Mouse (Mus musculus): ENCODE results near the gene Vim.

The Vim gene

DNA sequence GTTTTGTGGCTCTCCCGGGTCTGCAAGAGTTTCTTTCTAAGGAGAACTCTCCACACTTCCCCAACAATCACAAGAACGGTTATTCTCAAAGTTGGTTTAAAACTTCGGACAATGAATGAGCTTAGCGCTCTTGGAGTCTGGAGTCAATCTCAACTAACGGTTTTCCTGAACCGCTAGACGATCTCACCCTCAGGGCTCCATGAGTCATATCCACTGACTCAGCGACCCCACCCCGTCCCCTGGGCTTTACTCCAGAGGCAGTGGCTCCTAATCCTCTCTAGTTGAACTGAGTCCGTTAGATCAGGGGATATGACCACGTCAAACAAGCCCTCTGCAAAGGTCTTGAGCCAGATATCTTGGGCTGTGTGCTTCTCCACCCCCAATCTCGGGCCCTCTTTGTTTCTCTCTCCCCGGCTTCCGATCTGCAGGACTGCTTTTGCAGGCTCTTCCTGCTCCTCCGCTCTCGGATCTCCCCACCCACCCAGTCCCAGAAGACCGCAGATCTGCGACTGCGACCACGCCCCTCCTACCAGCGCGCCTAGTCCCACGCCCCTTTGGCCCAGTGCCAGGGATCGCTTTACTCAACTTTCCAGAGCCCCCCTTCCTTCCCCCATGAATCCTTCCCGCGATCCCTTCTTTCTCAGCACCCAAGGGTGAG, at the start of gene Vim:
TSS of gene Vim (plus strand) at position 520 of the 658 bp plus-strand sequence.
- peak; percentile 73 to 85 for DNase-seq (ENCODE audit: low spot score in 2 of 2)

DNA sequence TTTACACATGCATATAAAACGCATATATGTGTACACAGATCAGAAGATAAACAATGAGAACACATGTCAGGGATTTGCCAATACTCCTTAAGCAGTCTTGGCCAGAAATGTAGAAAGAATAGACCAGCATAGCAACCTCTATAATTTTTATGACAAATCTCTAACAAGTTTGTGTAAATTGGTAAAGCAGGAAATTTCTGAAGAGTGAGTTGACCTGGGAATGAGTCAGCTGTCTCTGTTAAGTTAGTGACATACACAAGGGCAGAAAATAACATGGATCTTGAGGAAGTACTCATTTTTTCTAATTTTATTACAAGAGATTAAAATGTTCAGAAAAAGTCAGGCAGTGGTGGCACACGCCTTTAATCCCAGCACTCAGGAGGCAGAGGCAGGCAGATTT, 47.5 kb upstream of the Vim start:
- DNase-seq (ENCODE audit: low spot score in 2 of 2), result no peak

DNA sequence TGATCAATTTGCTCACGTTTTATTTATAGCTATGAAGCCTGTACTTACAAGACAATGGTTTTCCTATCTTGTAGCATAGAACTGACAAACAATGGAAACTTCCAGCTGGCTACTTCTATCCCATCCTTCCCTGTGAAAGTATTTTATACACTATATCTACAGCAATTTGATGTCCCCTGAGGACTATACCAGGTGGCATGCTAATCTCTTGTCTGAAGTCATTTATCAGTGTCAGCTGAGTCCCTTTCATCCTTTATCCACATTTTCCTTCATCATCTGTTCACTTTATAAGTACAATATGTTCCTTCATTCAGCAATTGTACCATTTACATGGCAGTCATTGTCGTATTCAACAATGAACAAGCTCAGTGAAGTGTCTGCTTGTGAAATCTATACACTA, 46.6 kb upstream of the Vim start:
- DNase-seq (ENCODE audit: low spot score in 2 of 2), result no peak

DNA sequence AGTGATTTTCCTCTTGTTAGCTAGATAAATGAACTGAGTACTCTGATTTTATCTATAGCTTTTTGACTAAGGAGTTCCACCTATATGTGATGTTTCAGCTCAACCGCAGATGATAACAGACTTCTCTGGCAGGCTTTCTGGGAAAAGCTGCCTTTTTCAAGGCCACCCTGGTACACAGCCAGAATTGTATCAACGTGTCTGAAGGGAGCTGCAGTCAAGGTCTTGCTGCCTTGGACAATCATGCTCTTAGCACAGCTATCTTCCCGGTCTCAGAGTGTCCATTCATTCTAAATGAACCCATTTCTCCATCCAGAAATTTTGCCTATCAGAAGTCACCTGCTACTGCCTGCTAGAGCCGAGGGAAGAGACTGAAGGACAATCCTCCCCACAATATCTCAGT, 46.2 kb upstream of the Vim start:
- no peak for DNase-seq (ENCODE audit: low spot score in 2 of 2)

DNA sequence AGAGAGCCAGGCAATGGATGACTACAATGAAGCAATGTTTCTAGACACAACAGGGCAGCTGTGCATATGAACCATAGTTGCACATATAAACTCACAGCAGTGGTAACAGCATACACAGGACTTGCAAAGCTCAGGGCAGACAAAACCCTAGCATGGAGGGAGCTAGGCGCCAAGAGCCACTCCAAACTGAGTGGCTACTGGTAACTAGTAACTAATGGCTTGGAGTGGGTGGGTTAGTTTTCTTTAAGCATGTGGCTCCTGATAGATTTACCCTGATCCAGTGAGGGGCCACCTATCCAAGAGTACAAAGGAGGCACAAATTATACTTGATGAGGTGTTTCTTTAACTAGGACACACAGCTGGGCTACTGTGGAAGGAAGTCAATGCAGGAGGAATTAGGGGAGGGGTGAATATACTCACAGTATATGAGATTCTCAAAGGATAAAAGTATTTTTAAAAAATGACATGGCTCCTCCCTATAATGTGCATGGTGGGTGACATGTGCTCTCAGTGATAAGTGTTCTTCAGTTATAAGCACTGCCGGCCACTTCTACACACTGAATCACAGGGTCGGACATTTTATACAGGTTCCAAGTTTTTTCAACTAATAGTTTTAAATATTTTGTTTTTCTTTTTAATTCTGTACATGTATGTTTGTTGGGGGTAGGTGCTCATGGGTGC, 44.3 kb upstream of the Vim start:
- no peak for DNase-seq (ENCODE audit: low spot score in 2 of 2)

DNA sequence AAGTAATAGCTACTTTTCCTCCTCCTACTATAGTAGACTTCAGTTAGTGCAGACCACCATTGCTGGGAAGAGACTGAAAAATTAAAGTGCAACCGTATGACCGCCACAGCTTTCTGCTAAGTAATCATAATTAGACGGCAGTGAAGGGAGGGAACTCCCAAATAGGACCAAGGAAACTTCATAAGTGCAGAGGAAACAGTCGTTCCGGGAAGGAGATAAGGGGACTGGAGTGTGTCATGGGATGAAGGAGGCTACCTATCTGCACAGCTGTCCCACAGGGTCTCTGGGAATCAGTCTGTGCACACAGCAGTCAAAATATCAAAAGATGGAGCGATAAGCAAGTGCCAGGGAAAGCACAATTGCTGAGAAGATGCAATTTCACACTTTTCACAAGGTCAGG, 43.1 kb upstream of the Vim start:
- DNase-seq (ENCODE audit: low spot score in 2 of 2), result no peak

DNA sequence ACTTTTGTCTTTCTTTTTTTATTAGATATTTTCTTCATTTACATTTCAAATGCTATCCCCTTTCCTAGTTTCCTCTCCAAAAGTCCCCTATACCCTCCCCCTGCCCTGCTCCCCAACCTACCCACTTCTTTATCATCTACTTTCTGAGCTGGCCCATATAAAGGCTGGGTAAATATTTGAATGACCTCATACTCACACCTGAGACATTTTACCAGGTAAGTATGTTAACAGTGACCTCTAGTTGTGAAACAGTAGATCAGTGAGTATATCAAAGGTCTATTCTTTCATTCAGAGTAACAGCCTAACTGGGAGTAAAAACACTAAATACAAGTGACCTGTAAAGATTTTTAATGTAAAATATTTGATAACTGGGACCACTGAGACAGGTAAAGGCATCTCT, 37.0 kb upstream of the Vim start:
- DNase-seq (ENCODE audit: low spot score in 2 of 2), result no peak

DNA sequence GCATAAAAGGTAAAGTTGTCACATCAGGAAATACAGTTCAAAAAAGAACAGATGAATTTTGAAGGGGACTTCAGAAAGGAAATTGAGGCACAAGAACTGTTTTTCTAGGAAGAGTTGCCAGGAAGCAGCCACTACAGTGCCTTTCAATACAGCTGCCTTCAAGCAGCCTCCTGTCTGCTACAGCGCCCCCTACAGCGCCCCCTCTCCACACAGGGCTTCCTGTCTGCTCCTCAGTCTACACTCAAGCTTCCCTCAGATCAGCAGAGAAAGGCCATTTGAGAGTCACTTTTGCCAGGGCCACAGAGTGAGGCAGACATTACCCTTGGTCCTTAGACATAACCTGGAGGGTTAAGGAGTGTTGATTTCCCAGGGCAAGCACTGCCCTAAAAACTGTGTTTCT, 36.0 kb upstream of the Vim start:
- peak; percentile 23 to 67 for DNase-seq (ENCODE audit: low spot score in 2 of 2)

DNA sequence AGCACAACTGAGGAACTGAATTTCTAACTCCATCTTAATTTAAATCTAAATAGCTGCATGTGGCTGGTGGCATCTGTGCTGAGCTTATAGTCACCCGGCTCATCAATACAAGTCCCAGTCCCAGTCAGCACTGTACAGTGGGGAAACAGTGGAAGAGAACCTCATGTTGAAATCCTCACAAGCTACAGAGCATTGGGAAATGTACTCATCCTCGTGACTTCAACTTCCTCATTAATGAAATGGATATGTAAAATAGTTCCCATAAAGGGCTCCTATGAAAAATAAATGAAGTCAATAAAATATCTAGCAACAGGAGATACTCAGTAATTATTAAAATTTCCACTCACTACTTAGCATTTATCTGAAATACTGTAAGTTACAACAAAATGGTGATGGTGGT, 35.5 kb upstream of the Vim start:
- DNase-seq (ENCODE audit: low spot score in 2 of 2), result no peak

DNA sequence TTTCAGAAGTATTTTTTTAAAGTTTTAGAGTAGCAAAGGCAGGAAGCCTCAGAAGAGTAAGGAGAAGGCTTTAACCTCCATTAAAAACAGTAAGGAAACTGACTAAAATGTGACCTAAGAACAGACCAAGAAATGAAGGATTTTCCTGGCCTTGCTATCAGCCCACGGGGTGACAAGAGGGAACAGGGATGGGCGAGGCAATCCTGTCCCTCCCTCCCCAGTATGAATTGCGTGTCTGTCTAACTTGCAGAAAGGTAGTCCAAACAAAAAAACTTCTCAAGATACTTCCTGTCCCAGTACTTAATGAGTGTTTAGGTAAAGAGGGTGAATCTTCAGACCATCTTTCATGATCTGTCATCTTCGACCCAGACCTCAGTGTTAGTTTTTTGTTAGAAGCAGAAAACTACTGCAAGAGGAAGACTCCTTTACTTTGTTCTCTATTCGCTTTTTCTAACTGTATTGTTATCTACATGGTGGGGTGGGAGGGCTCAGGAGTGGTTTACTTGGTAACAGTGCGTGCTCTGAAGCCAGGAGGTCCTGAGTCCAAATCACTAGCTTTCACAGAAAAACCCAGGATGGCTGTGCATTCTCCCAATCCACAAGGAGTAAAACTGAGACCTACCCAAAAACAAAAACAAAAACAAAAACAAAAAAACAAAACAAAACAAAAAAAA, 34.9 kb upstream of the Vim start:
- DNase-seq (ENCODE audit: low spot score in 2 of 2), result no peak

DNA sequence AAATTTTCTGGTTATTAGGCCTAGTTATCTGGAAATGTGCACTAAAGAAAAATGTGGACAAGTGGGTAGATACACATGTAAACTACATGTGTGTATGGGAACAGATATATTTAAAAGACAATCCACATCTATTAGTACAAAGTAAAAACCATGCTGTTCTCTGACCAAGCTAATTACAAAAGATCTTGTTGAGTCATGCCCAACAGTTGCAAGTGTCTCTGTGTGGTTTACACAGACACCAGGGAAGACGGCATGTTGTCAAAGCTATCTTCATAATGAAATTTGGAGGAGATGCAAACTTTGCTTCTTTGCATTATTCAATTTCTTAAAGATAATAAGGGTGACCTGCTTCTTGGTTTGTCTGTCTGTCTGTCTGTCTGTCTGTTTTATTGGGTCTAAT, 33.9 kb upstream of the Vim start:
- DNase-seq (ENCODE audit: low spot score in 2 of 2), result no peak

DNA sequence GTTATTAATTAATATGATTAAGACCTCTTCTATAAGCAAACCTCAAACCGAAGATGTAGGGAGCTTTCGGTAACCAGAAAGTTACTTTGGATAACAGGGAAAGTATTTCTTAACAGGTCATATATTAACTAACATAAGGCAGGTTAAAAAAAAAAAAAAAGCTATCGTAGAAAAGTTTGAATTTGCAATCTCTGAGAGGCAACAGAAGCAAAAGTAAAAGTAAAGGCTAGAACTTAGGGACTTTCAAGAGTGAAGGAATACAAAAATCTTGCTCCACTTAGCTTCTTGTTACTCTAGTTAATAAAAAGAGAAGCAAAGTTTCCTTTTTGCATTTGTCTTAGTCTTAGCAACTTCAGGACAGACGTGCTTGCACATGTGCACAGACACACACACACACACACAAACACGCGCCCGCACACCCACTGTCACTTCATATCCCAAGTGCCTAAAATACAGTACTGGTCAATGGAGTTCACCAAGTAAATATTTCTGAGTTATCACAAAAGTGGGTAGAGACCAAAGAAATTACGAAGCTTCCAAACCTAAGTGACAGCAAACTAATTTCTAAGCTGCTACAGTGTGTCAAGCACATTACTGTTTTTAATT, 30.1 kb upstream of the Vim start:
- DNase-seq (ENCODE audit: low spot score in 2 of 2), result no peak

DNA sequence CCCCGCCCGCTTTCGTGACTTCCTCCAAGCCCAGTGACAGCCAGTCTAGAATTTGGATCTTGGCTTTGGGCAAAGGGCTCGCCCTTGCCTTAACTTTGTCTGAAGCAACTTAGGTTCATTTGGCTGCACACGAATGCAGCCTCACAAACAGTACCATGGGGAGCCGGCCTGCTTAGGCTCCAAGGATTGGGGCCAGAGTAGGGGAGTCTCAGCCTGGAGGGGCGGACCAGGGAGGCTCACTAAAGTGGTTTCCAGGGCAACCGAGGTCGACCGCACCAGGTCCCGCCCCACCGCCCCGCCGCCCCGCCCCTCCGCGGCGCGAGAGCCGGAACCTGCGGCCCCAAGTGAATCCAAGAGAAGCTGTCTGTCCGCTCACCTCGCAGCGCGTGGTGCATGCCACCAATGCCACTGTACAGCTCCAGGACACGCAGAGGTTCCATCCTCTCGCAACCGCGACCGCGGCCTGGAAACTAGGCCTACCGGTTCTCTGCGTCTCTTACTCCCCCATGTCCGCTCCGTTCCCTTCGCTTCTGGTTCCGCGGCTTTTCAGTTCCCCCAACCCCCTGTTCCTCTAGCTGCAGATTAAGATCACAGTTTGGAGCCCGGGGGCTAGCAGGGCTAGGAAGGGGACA, 29.4 kb upstream of the Vim start, which contains the start of gene Trdmt1:
TSS of gene Trdmt1 (minus strand) at position 476 of the 632 bp plus-strand sequence.
- DNase-seq (ENCODE audit: low spot score in 2 of 2), result peak; percentile 70 to 79

DNA sequence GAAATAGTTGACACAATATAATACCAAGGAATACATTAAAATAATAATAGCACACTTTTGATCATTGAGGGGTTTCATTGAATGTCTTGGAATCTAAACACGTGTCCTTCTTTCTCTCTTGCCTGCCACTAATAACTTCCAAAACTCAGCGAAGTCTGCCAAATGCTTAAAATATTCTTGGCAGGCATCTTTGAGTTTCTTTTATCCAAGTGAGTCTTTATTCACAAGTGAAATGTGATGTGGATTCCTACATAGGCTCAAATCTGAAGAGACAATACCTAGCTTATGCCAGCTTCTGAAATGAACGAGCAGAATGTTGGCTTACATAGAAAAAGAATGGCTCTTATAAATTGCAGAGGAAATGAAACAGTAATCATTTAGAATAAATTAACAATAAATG, 25.0 kb upstream of the Vim start:
- DNase-seq (ENCODE audit: low spot score in 2 of 2), result no peak

DNA sequence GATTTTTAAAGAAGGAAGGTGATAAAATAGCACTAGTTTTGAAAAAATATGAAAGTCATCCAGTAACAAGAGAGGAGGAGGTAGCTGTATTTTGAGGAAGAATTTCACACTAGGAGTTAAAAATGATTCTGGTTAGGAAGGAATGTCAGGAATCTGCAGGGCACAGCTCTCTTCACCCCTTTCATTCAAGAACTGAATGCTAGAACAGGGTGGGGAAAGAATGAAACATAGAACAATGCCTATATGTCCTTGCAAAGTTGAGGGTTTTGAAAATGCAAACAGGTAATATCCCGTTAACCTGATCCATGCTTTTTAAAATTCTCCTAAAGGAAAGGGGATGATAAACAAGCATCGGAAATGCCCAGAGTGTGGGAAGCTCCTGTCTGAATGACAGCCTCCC, 19.8 kb upstream of the Vim start:
- no peak for DNase-seq (ENCODE audit: low spot score in 2 of 2)

DNA sequence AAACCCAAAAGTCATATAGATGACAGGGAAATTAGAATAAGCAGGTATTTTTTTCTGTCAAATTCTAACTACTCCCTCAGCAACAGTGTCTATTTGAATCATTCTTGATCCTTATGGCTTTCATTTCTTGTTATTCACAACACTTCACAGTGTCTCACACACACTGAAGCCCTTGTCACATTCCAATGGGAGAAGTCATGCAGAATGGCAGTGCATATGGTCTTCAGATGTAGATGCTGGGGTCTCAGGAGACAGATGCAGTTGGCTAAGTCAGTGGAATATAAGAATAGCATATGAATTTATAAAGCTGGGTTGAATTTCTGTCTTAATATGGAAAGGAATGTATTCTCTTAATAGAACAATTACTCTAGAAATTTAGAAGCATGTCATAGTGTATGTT, 17.5 kb upstream of the Vim start:
- no peak for DNase-seq (ENCODE audit: low spot score in 2 of 2)

DNA sequence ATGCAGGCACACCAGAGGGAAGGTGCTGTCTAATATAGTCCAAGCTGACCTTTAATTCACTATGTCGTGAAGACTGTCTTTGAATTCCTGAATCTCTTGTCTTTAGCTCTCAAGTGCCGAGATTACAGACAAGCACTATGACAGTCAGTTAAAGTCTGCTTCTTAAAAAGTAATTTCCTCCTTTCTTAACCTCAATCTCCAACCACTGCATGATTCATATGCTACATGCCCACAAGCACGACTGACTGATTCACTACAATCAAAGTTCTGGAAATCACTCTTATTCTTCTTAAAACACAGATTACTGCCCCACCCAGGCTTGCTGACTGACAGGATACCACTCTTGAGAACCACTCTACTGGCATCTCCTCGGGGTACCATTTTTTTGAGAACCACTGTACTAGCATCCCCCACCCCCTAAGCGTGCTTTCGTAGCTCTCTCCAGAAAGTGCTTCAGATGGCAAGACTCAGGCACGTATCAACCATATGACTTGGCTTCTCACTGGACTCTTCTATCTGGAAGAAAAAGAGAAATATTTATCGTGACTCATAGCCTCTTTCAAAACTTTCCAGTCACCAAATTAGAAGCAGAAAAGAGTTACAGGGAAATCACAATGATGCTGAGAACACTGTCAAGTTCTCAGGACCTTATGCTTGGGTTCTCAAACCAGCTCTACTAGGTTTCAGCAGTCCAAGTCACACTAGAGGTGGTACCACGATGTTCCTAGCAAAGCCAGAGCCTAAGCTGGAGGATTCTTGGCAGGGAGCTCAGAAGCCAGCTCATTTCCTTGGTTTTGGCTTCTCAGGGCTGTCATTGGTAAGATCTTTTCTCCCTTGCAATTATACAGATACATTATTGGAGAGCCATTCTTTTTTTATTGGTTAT, 16.3 kb upstream of the Vim start:
- DNase-seq (ENCODE audit: low spot score in 2 of 2), result no peak

DNA sequence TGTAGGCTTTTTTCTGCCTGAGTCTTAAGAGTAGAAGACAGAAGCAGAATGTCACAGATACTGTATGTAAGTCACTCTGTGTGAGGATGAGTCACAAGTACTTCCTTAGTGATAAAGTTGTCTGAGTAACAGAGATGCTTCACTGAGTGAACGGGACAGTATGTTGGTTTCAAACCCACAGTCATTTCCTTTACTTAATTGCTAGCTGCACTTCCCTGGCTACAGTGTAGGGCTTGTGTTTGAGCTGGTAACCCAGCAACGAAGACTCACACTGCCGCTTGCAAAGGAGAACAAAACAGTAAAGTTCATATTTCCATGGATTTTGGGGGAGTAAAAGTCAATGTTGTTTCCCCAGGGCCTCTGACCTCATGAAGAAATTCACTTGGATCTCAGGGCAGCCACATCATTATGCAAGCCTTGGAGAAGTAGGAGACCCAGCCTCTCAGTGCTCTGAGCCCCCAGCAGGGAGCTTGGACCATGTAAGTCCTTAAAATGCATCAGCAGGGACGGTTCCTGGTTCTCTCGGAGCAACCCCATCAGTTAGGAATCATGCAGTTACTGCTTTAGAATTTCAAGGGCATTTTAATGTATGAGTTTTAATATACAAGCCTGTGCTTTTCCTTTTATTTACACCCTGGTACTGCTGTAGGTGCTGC, 15.0 kb upstream of the Vim start:
- DNase-seq (ENCODE audit: low spot score in 2 of 2), result no peak

DNA sequence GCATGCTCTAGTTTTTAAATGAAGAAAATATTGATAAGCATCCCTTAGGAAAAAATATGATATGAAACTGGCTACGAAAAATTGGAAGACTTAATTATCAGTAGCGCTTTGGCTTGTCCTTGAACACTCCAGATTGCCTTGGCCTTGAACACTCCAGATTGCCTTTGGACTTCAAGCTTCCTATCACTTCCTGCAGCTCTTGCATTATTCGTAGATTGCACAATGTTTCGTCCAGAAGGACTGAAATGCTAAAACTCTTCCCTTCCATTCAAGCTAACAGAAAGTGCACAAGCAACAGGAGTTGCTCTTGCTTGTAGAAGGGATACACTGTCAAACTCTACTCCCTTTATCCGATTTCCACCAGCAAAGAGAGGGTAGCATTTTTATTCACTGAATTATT, 14.4 kb upstream of the Vim start:
- DNase-seq (ENCODE audit: low spot score in 2 of 2), result no peak

DNA sequence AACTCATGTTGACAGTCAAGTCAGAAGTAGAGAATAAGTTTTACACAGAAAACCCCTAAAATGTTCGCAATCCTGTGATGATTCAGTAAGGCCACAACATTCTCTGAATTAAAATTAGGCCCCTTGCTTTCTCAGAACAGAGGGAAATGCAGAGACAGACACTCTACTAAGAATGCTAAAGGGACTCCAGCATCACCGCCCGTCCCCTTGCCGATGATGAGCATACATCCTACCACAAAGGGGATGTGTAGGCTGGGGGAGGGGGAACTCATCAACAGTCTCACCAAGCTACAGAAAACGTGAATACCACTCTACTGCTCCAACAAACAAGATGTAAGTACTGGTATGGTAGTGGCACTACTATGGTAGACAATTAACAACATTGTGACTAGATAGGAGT, 14.0 kb upstream of the Vim start:
- no peak for DNase-seq (ENCODE audit: low spot score in 2 of 2)

DNA sequence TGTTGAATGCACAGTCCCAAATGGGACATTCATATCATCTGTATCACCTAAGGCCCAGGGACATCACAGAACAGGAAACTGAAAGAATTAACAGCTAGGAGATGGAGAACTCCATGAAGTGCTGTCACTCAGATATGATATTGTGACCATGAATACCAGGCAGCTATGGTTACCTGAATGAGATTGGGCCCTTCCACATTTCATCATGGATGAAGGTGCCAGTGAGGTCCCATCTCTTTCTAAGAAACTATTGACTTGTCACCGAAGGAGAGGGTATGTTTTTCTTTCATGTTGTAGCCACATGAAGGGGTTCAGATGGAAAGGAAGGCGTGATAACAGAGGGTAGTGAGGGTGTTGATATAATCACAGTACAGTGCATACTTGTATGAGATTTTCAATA, 13.3 kb upstream of the Vim start:
- DNase-seq (ENCODE audit: low spot score in 2 of 2), result no peak

All from thymus, postnatal 10 days (tissue).